Mouse (Mus musculus) cerebellum, adult 2 months (tissue): ENCODE data around the gene Palm2.

Experiments used
- CTCF ChIP-seq: fragments of 200-500 bp; IDR thresholded peaks from 2 replicates; pipeline ENCODE4 v1.5.1; 2011; ENCODE audit warnings: low read depth, mild to moderate bottlenecking, control low read depth, low read length, moderate library complexity, borderline replicate concordance; ENCODE audit not compliant: insufficient read depth
- POLR2A ChIP-seq: fragments of 200-500 bp; IDR thresholded peaks from 2 replicates; pipeline ENCODE4 v1.6.1; 2011; ENCODE audit warnings: low read length, control low read depth, borderline replicate concordance; ENCODE audit not compliant: insufficient read depth

DNA sequence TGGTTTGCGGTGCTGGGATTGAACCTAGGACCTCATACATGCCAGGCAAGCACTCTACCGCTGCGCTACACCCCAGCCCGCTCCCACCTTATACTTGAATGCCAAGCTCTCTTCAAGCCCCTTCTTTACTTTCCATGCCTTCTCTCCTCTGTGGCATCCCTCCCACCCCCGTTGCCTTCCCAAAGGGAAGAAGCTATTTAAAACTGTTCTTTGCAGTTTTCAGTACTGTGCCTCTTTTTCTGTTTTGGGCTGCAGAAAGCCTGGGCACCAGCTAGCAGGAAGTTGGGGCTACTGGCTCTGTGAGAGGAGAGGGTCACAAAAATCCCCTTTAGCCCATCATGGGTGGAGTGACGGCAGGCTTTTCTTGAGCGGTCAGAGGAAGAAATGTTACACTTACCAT lies 199.0 kb downstream of the Palm2 start:
- no peak for TF ChIP-seq CTCF
- no peak for TF ChIP-seq POLR2A
